Mouse (Mus musculus) thymus, postnatal 4 days (tissue): ENCODE data around the gene Pef1.

Source experiments
- DNase-seq: peaks from one replicate; pipeline ENCODE4 v3.0.0; 2021

Gene Pef1

GRCm38 (mm10) chr4:130102111-130102651 is at the start of gene Pef1:
TSS of gene Pef1 (plus strand) at chr4:130102558.
- DNase-seq = no peak

- DNase-seq = no peak
Measured at GRCm38 (mm10) chr4:130053111-130053510, 49.2 kb upstream of the Pef1 start.

- DNase-seq = no peak
Measured at GRCm38 (mm10) chr4:130054727-130055126, 47.6 kb upstream of the Pef1 start.

GRCm38 (mm10) chr4:130055160-130056010 is 47.0 kb upstream of the Pef1 start:
- no peak for DNase-seq

- no peak for DNase-seq
Measured at GRCm38 (mm10) chr4:130056011-130056322, 46.4 kb upstream of the Pef1 start.

- DNase-seq = no peak
Measured at GRCm38 (mm10) chr4:130056471-130056870, 45.9 kb upstream of the Pef1 start.

GRCm38 (mm10) chr4:130060937-130061336 is 41.4 kb upstream of the Pef1 start:
- DNase-seq = no peak

- no peak for DNase-seq
Measured at GRCm38 (mm10) chr4:130063191-130063590, 39.2 kb upstream of the Pef1 start.

GRCm38 (mm10) chr4:130066816-130067215 is 35.5 kb upstream of the Pef1 start:
- DNase-seq = peak; percentile 72

GRCm38 (mm10) chr4:130070523-130070922 is 31.8 kb upstream of the Pef1 start:
- DNase-seq = no peak

GRCm38 (mm10) chr4:130071758-130072157 is 30.6 kb upstream of the Pef1 start:
- no peak for DNase-seq

GRCm38 (mm10) chr4:130073367-130073766 is 29.0 kb upstream of the Pef1 start:
- no peak for DNase-seq

GRCm38 (mm10) chr4:130074761-130075515 is 27.4 kb upstream of the Pef1 start:
- DNase-seq = no peak

- DNase-seq = no peak
Measured at GRCm38 (mm10) chr4:130076856-130077255, 25.5 kb upstream of the Pef1 start.

GRCm38 (mm10) chr4:130078816-130079485 is 23.4 kb upstream of the Pef1 start:
- DNase-seq = no peak

- no peak for DNase-seq
Measured at GRCm38 (mm10) chr4:130079521-130079920, 22.8 kb upstream of the Pef1 start.

- DNase-seq = no peak
Measured at GRCm38 (mm10) chr4:130081345-130082190, 20.8 kb upstream of the Pef1 start.

GRCm38 (mm10) chr4:130082211-130082610 is 20.1 kb upstream of the Pef1 start:
- no peak for DNase-seq

- DNase-seq = no peak
Measured at GRCm38 (mm10) chr4:130084331-130084945, 17.9 kb upstream of the Pef1 start.

GRCm38 (mm10) chr4:130085246-130085820 is 17.0 kb upstream of the Pef1 start:
- no peak for DNase-seq

- DNase-seq = peak; percentile 93
Measured at GRCm38 (mm10) chr4:130087293-130087692, 15.1 kb upstream of the Pef1 start.

GRCm38 (mm10) chr4:130095137-130095536 is 7.2 kb upstream of the Pef1 start:
- no peak for DNase-seq
